Mouse (Mus musculus) urinary bladder, postnatal 4 days (tissue): ENCODE measurements around the gene Gm21976.

Source experiments
- DNase-seq, 2 experiments: peaks; one replicate each; pipeline ENCODE4 v3.0.0; 2021 to 2022; ENCODE audit warnings: low spot score in 2 of 2

The Gm21976 gene

GRCm38 (mm10) chr13:98297883-98298482 lies 18.3 kb downstream of the Gm21976 start:
- DNase-seq = no peak

GRCm38 (mm10) chr13:98298833-98299758 lies 19.4 kb downstream of the Gm21976 start:
- DNase-seq = peak; percentile 56 to 79

- no peak for DNase-seq
Observed at GRCm38 (mm10) chr13:98305257-98305656, 25.6 kb downstream of the Gm21976 start.

GRCm38 (mm10) chr13:98306393-98306792 lies 26.7 kb downstream of the Gm21976 start:
- DNase-seq = no peak

- DNase-seq = no peak
Observed at GRCm38 (mm10) chr13:98306852-98307475, 27.3 kb downstream of the Gm21976 start.

GRCm38 (mm10) chr13:98308004-98308403 lies 28.3 kb downstream of the Gm21976 start:
- DNase-seq = no peak

- DNase-seq = no peak
Observed at GRCm38 (mm10) chr13:98308724-98309123, 29.0 kb downstream of the Gm21976 start.

- DNase-seq = no peak
Observed at GRCm38 (mm10) chr13:98311597-98311996, 31.9 kb downstream of the Gm21976 start.

- no peak for DNase-seq
Observed at GRCm38 (mm10) chr13:98313631-98314030, 33.9 kb downstream of the Gm21976 start.

GRCm38 (mm10) chr13:98315124-98315523 lies 35.4 kb downstream of the Gm21976 start:
- DNase-seq = no peak

- no peak for DNase-seq
Observed at GRCm38 (mm10) chr13:98316140-98316479, 36.4 kb downstream of the Gm21976 start.

GRCm38 (mm10) chr13:98316480-98317245 lies 37.0 kb downstream of the Gm21976 start, which contains the start of gene Btf3:
Gene Btf3 (minus strand): TSS chr13:98317006.
- peak; percentile 91 to 93 for DNase-seq

GRCm38 (mm10) chr13:98317246-98317677 lies 37.6 kb downstream of the Gm21976 start:
- no peak for DNase-seq

- no peak for DNase-seq
Observed at GRCm38 (mm10) chr13:98317911-98318310, 38.2 kb downstream of the Gm21976 start.

GRCm38 (mm10) chr13:98325034-98325433 lies 45.3 kb downstream of the Gm21976 start:
- no peak for DNase-seq

- DNase-seq = no peak
Observed at GRCm38 (mm10) chr13:98332106-98332505, 52.4 kb downstream of the Gm21976 start.

GRCm38 (mm10) chr13:98336205-98336604 lies 56.5 kb downstream of the Gm21976 start:
- DNase-seq = no peak

GRCm38 (mm10) chr13:98340506-98340905 lies 60.8 kb downstream of the Gm21976 start:
- DNase-seq = no peak

GRCm38 (mm10) chr13:98349491-98349890 lies 69.8 kb downstream of the Gm21976 start:
- no peak for DNase-seq

GRCm38 (mm10) chr13:98351527-98351926 lies 71.8 kb downstream of the Gm21976 start:
- no peak for DNase-seq

GRCm38 (mm10) chr13:98352381-98352975 lies 72.8 kb downstream of the Gm21976 start:
- DNase-seq = no peak
